Mouse (Mus musculus): ENCODE measurements around the gene Btbd3.

DNA sequence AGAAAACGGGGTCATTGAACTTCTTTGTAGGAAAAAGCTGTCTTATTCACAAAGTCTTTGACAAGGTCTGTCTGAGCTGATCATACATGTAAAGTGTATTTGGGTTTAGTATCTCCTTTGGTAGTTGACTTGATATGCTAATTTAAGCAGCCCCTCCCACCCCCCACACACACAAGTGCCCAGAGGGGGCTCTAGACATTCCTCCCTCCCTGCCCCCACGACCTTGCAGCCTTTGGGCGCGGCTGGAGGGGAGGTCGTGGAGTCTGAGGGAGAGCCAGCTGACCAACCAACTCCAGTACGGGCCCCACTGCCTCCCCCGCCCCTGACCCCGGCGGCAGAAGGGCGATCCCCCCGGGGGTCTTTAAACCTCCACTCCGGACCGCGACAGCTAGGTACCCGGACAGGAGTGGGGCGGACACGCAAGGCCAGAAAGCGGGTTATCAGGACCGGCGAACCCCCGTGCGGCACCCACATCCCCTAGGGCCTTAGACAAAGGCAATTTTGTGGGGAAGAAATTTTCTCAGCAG is 211.7 kb downstream of the Btbd3 start:
- TF ChIP-seq CTCF (IDR thresholded peaks at IDR 0.05; ENCODE audit: low read depth) (no peak), EP300 (optimal IDR thresholded peaks at IDR 0.05) (no peak)
